Mouse (Mus musculus) lung, embryonic 14.5 days (tissue): ENCODE data around the gene Magi1. TPM values are rescaled to one million over a fixed set of nuclear protein-coding genes. Genes with fewer than 3 reads are reported as not detected.
A peak's percentile ranks its signal among the peaks of the same experiment; 100 is the strongest.

Source experiments
- ATAC-seq: fragments of 200-750 bp; cut with Nextera tagmentation; 2 replicates; pipeline ENCODE4 v1.8.0; 2017; ENCODE audit warnings: mild to moderate bottlenecking, moderate TSS enrichment, moderate library complexity; ENCODE audit not compliant: insufficient read depth
- DNase-seq: peaks from one replicate; pipeline ENCODE4 v3.0.0-alpha.2; 2015
- H3K27ac ChIP-seq: fragments of 300-500 bp; sonication (generic); 2 replicates; pipeline ENCODE4 v1.5.1; 2014; ENCODE audit warnings: low read depth, mild to moderate bottlenecking, moderate library complexity
- H3K27me3 ChIP-seq: fragments of 300-500 bp; sonication (generic); 2 replicates; pipeline ENCODE4 v1.6.1; 2014; ENCODE audit warnings: low read length, control low read depth; ENCODE audit not compliant: insufficient read depth
- H3K36me3 ChIP-seq: fragments of 300-500 bp; sonication (generic); 2 replicates; pipeline ENCODE4 v1.6.1; 2014; ENCODE audit warnings: control low read depth; ENCODE audit not compliant: insufficient read depth
- H3K4me1 ChIP-seq: fragments of 300-500 bp; sonication (generic); 2 replicates; pipeline ENCODE4 v1.6.1; 2014; ENCODE audit warnings: antibody characterized with exemption, control low read depth; ENCODE audit not compliant: insufficient read depth
- H3K4me2 ChIP-seq: fragments of 300-500 bp; sonication (generic); 2 replicates; pipeline ENCODE4 v1.6.1; 2014; ENCODE audit warnings: mild to moderate bottlenecking
- H3K4me3 ChIP-seq: fragments of 300-500 bp; sonication (generic); 2 replicates; pipeline ENCODE4 v1.5.1; 2014; ENCODE audit warnings: low read depth, low read length
- H3K9ac ChIP-seq: fragments of 300-500 bp; sonication (generic); 2 replicates; pipeline ENCODE4 v1.6.1; 2014
- H3K9me3 ChIP-seq: fragments of 300-500 bp; sonication (generic); 2 replicates; pipeline ENCODE4 v1.6.1; 2016; ENCODE audit warnings: low read depth, low read length, control low read depth
- CTCF ChIP-seq: IDR thresholded peaks from 2 replicates; pipeline ENCODE4 v1.5.1; 2016; ENCODE audit warnings: antibody characterized with exemption, low read depth
- WGBS: fragments of 180-500 bp; shearing (Covaris S2); extraction: QIAGEN DNeasy Blood & Tissue Kit; methylation state at CpG from one replicate; pipeline ENCODE4 v1.1.7; 2014; 5-methylcytosine and 5-hydroxymethylcytosine counted together
- polyA plus RNA-seq: library from polyadenylated mRNA; unstranded; fragments of >200 nt; fragmentation: Nextera tagmentation; extraction: Ambion mirVana; gene quantifications from 2 replicates; pipeline ENCODE4 v1.2.1, GENCODE M21; 2014

Gene Magi1
- polyA plus RNA-seq, 1 experiment from 2014 or later: 10.1 TPM

GRCm38 (mm10) chr6:94300562-94300961, 16.8 kb upstream of the Magi1 start:
- TF ChIP-seq CTCF: no peak
- Histone ChIP-seq H3K36me3 (no peaks in the 10 kb centered on the region), H3K4me2 (no peak overlapping the region), H3K27ac (no peak overlapping the region), H3K9ac (no peak overlapping the region), H3K4me3 (no peak overlapping the region), H3K27me3 (no peaks in the 10 kb centered on the region), H3K4me1 (no peaks in the 10 kb centered on the region), H3K9me3 (no peaks in the 10 kb centered on the region)
- ATAC-seq: no peak
- no peak for DNase-seq
- WGBS: 39% methylated on average over 3 of the region's 3 CpGs

- DNase-seq: no peak
- Histone ChIP-seq H3K36me3 (no peaks in the 10 kb centered on the region), H3K27ac (no peak overlapping the region), H3K27me3 (no peaks in the 10 kb centered on the region), H3K4me1 (no peaks in the 10 kb centered on the region), H3K4me2 (no peak overlapping the region), H3K9me3 (0 out of 2 replicates have a peak, but pooled peaks cover 3% of the 10 kb centered on the region), H3K9ac (no peak overlapping the region), H3K4me3 (no peak overlapping the region)
- TF ChIP-seq CTCF: peak; percentile 32
- ATAC-seq: no peak
These were observed 3.7 kb upstream of the Magi1 start for GRCm38 (mm10) chr6:94287387-94287786.

GRCm38 (mm10) chr6:94286555-94286954, 2.8 kb upstream of the Magi1 start:
- H3K27ac ChIP-seq: no peak overlapping the region
- no peaks in the 10 kb centered on the region for H3K36me3 ChIP-seq
- no peak overlapping the region for H3K4me3 ChIP-seq
- no peaks in the 10 kb centered on the region for H3K4me1 ChIP-seq
- WGBS: 70% methylated on average over 2 of the region's 2 CpGs
- H3K4me2 ChIP-seq: no peak overlapping the region
- H3K9ac ChIP-seq: no peak overlapping the region
- H3K9me3 ChIP-seq: 0 out of 2 replicates have a peak, but pooled peaks cover 3% of the 10 kb centered on the region
- DNase-seq: peak; percentile 16
- no peak for TF ChIP-seq CTCF
- ATAC-seq: no peak
- no peaks in the 10 kb centered on the region for H3K27me3 ChIP-seq

- under 1% methylated on average over 44 of the region's 44 CpGs for WGBS
- TF ChIP-seq CTCF: no peak
- peak overlapping the region; percentile 76 for H3K4me3 ChIP-seq
- H3K27ac ChIP-seq: peak overlapping the region; percentile 98
- no peaks in the 10 kb centered on the region for H3K27me3 ChIP-seq
- H3K36me3 ChIP-seq: no peaks in the 10 kb centered on the region
- H3K9ac ChIP-seq: peak overlapping the region; percentile 62
- DNase-seq (no peak), ATAC-seq (peak; percentile 64)
- 0 out of 2 replicates have a peak, but pooled peaks cover 3% of the 10 kb centered on the region for H3K9me3 ChIP-seq
- H3K4me1 ChIP-seq: no peaks in the 10 kb centered on the region
- H3K4me2 ChIP-seq: peak overlapping the region; percentile 95
These were observed 540 bp upstream of the Magi1 start for GRCm38 (mm10) chr6:94284089-94284825.

- Histone ChIP-seq H3K4me3 (peak overlapping the region; percentile 76), H3K4me2 (peak overlapping the region; percentile 95), H3K9ac (peak overlapping the region; percentile 81), H3K27ac (peak overlapping the region; percentile 98), H3K27me3 (no peaks in the 10 kb centered on the region), H3K36me3 (no peaks in the 10 kb centered on the region), H3K9me3 (no peaks in the 10 kb centered on the region), H3K4me1 (no peaks in the 10 kb centered on the region)
- peak; percentile 27 for TF ChIP-seq CTCF
- peak; percentile 63 for DNase-seq
- under 1% methylated on average over 55 of the region's 55 CpGs for WGBS
- ATAC-seq: peak; percentile 5; the same call in 1 of the 2 replicates
These were observed 1.1 kb downstream of the Magi1 start for GRCm38 (mm10) chr6:94282301-94283241.

DNA sequence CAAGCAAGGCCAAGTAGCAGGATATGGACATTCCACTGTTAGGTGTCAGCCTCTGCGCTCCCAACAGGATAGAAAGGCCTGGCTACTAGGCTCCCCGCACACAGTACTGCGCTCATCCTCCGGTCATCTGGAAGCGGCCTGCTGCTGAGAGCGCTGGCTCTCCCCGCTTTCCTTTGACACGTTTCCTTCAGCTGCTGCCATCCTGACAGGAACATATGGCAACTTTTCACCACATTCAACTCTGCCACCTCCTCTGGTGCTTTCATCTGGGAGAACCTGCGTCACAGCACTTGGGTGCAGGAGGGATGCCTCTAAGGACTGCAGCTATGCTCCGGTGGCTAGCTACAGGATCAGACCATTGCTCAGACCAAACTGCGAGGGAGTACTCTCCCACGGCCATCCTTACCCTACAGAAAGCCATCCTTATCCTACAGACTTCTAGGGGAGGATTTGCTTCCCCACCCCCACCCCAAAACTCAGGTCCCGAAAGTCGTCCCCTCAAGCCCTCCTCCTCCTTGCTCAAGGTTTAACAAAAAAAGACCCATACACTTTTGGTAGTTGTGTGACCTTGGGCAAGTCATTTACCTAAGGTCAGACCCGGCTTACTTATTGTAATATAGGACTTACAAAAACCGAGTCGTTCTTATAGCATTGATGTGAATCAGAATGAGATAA, 2.0 kb downstream of the Magi1 start:
- Histone ChIP-seq H3K27ac (no peak overlapping the region), H3K9me3 (no peaks in the 10 kb centered on the region)
- DNase-seq: peak; percentile 55

More for the DNA sequence above, 2.0 kb downstream of the Magi1 start:
- no peak for TF ChIP-seq CTCF
- Histone ChIP-seq H3K36me3 (no peaks in the 10 kb centered on the region), H3K4me2 (peak overlapping the region; percentile 95), H3K27me3 (no peaks in the 10 kb centered on the region), H3K4me3 (peak overlapping the region; percentile 76), H3K9ac (peak overlapping the region; percentile 81), H3K4me1 (no peaks in the 10 kb centered on the region)
- ATAC-seq: no peak
- WGBS: 4% methylated on average over 17 of the region's 17 CpGs
